Mouse (Mus musculus): ENCODE results near the gene Fscn2.

Gene Fscn2

GRCm38 (mm10) chr11:120361295-120361694 lies at the start of gene Fscn2:
Gene Fscn2 (plus strand): TSS chr11:120361534.
- DNase-seq = no peak

- no peak for DNase-seq
Measured at GRCm38 (mm10) chr11:120311561-120311960, 49.8 kb upstream of the Fscn2 start.

GRCm38 (mm10) chr11:120312069-120312468 lies 49.3 kb upstream of the Fscn2 start:
- no peak for DNase-seq

- DNase-seq = no peak
Measured at GRCm38 (mm10) chr11:120313906-120314685, 47.2 kb upstream of the Fscn2 start.

GRCm38 (mm10) chr11:120314721-120315415 lies 46.5 kb upstream of the Fscn2 start:
- DNase-seq = no peak

GRCm38 (mm10) chr11:120315416-120315761 lies 45.9 kb upstream of the Fscn2 start:
- DNase-seq = no peak

- DNase-seq = peak; percentile 97
Measured at GRCm38 (mm10) chr11:120315832-120316689, 45.3 kb upstream of the Fscn2 start.

GRCm38 (mm10) chr11:120316690-120317254 lies 44.6 kb upstream of the Fscn2 start:
- peak; percentile 54 for DNase-seq

- DNase-seq = no peak
Measured at GRCm38 (mm10) chr11:120317456-120317855, 43.9 kb upstream of the Fscn2 start.

GRCm38 (mm10) chr11:120319310-120319709 lies 42.0 kb upstream of the Fscn2 start:
- no peak for DNase-seq

GRCm38 (mm10) chr11:120320156-120320555 lies 41.2 kb upstream of the Fscn2 start:
- DNase-seq = no peak

GRCm38 (mm10) chr11:120335431-120336021 lies 25.8 kb upstream of the Fscn2 start:
- no peak for DNase-seq

GRCm38 (mm10) chr11:120337447-120337846 lies 23.9 kb upstream of the Fscn2 start:
- no peak for DNase-seq

- DNase-seq = no peak
Measured at GRCm38 (mm10) chr11:120338786-120339185, 22.5 kb upstream of the Fscn2 start.

GRCm38 (mm10) chr11:120339978-120340513 lies 21.3 kb upstream of the Fscn2 start:
- peak; percentile 95 for DNase-seq

GRCm38 (mm10) chr11:120341661-120342060 lies 19.7 kb upstream of the Fscn2 start:
- no peak for DNase-seq

- no peak for DNase-seq
Measured at GRCm38 (mm10) chr11:120342656-120343160, 18.6 kb upstream of the Fscn2 start.

- no peak for DNase-seq
Measured at GRCm38 (mm10) chr11:120343519-120344309, 17.6 kb upstream of the Fscn2 start.

GRCm38 (mm10) chr11:120344310-120344920 lies 16.9 kb upstream of the Fscn2 start:
- no peak for DNase-seq

- no peak for DNase-seq
Measured at GRCm38 (mm10) chr11:120345067-120345681, 16.2 kb upstream of the Fscn2 start.

Data from kidney, adult 9 months (tissue).